Mouse (Mus musculus): ENCODE results near the gene Clic6. TPM values are rescaled to one million over a fixed set of nuclear protein-coding genes. Genes with fewer than 3 reads are reported as not detected.

Clic6 gene
- polyA plus RNA-seq, 1 experiment, result not detected

DNA sequence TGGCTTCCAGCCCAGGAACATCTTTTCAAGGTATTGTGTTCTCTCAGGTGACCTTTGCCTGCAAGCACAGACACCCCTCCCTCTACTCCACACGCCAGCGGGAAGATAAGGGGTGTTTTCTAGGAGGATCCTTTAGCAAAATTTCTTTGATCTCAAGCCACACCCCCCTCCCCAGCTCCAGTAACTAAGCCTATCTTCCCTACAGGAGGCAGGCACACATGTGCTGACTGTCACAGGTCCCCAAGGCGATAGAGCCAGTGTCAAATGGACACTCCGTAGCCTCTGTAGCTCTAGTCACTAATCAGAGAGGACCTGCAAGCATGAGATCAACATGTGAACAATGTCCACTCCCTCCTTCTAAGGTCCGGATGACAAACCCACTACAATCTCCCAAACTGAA, 80.6 kb downstream of the Clic6 start:
- TF ChIP-seq TAL1 (IDR thresholded peaks at IDR 0.05; ENCODE audit: low read length), result no peak
- TF ChIP-seq GATA1 (IDR thresholded peaks at IDR 0.05; ENCODE audit: low read length), result no peak
- H3K9me3 ChIP-seq (ENCODE audit: control insufficient read depth, low read length), result peaks cover 3% of the 10 kb centered on the region
- no peaks in the 10 kb centered on the region for H3K4me1 ChIP-seq (ENCODE audit: control insufficient read depth)
- H3K36me3 ChIP-seq (ENCODE audit: control insufficient read depth), result no peaks in the 10 kb centered on the region
- no peaks in the 10 kb centered on the region; the same call in 1 of the 2 replicates for H3K27me3 ChIP-seq (ENCODE audit: control insufficient read depth)
- no peak overlapping the region for H3K4me3 ChIP-seq (replicated peaks)

DNA sequence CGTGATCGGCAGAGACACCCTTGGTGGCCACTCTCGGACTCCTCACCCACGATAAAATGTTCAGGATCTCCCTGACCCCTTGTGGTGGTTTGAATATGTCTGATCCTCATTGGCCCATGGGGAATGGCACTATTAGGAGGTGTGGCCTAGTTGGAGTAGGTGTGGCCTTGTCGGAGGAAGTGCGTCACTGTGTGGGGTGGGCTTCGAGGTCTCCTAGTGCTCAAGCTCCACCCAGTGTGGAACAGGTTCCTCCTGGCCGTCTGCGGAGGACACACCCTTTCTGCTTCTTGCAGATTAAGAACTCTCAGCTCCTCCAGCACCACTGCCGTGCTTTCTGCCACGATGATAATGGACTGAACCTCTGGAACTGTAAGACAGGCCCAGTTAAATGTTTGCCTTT, 85.7 kb downstream of the Clic6 start:
- Histone ChIP-seq H3K4me3 (replicated peaks) (no peak overlapping the region), H3K9me3 (ENCODE audit: control insufficient read depth, low read length) (peaks cover 8% of the 10 kb centered on the region), H3K4me1 (ENCODE audit: control insufficient read depth) (no peaks in the 10 kb centered on the region), H3K36me3 (ENCODE audit: control insufficient read depth) (no peaks in the 10 kb centered on the region), H3K27me3 (ENCODE audit: control insufficient read depth) (no peaks in the 10 kb centered on the region)
- no peak for TF ChIP-seq TAL1 (IDR thresholded peaks at IDR 0.05; ENCODE audit: low read length)
- no peak for TF ChIP-seq GATA1 (IDR thresholded peaks at IDR 0.05; ENCODE audit: low read length)

DNA sequence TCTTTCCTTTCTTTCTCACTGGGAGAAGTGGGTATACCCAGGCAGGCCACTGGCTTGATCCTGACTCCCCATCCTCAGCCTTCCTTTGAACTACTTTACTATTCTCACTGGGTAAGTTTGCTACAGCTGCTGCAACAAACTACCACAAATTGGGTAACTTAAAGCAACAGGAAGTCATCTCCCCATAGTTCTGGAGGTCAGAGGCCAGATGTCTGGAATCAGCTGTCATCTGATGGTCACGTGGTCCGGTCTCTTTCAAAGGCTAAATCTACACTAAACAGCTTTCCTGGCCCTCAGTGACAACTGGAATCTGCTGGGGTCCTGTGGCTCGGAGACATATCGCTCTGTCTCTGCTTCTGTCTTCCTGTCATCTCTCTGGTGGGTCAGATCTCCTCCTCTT, 87.7 kb downstream of the Clic6 start:
- no peaks in the 10 kb centered on the region for H3K27me3 ChIP-seq (ENCODE audit: control insufficient read depth)
- H3K9me3 ChIP-seq (ENCODE audit: control insufficient read depth, low read length), result peaks cover 8% of the 10 kb centered on the region
- H3K4me3 ChIP-seq (replicated peaks), result no peak overlapping the region
- no peaks in the 10 kb centered on the region for H3K4me1 ChIP-seq (ENCODE audit: control insufficient read depth)
- no peak for TF ChIP-seq GATA1 (IDR thresholded peaks at IDR 0.05; ENCODE audit: low read length)
- TF ChIP-seq TAL1 (IDR thresholded peaks at IDR 0.05; ENCODE audit: low read length), result no peak
- H3K36me3 ChIP-seq (ENCODE audit: control insufficient read depth), result no peaks in the 10 kb centered on the region

- TF ChIP-seq TAL1 (IDR thresholded peaks at IDR 0.05; ENCODE audit: low read length) (no peak), GATA1 (IDR thresholded peaks at IDR 0.05; ENCODE audit: low read length) (no peak)
- Histone ChIP-seq H3K27me3 (ENCODE audit: control insufficient read depth) (no peaks in the 10 kb centered on the region), H3K36me3 (ENCODE audit: control insufficient read depth) (no peaks in the 10 kb centered on the region), H3K4me1 (ENCODE audit: control insufficient read depth) (no peaks in the 10 kb centered on the region), H3K4me3 (replicated peaks) (no peak overlapping the region), H3K9me3 (ENCODE audit: control insufficient read depth, low read length) (peaks cover 8% of the 10 kb centered on the region)
Measured at GRCm38 (mm10) chr16:92575792-92576191, 90.3 kb downstream of the Clic6 start.

DNA sequence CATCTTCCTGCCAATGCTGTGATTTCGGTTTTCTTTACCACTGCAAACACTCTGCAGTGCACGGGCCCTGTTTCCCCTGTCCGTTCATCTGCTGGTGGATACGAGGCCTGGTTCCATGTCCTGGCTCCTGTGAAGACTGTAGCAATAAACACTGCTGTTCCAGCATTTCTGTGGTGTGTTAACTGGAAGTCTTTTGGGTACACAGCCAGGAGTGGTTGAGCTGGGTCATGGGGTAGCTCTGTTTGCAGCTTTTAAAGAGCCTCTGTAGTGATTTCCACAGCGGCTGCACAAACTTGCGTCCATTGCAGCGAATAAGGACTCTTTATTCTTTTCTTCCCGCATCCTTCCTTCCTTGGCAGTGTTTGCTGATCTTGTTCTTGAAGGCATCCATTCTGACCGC, 91.8 kb downstream of the Clic6 start:
- Histone ChIP-seq H3K4me1 (ENCODE audit: control insufficient read depth) (no peaks in the 10 kb centered on the region), H3K27me3 (ENCODE audit: control insufficient read depth) (no peaks in the 10 kb centered on the region), H3K4me3 (replicated peaks) (no peak overlapping the region), H3K9me3 (ENCODE audit: control insufficient read depth, low read length) (no peaks in the 10 kb centered on the region), H3K36me3 (ENCODE audit: control insufficient read depth) (no peaks in the 10 kb centered on the region)
- no peak for TF ChIP-seq GATA1 (IDR thresholded peaks at IDR 0.05; ENCODE audit: low read length)
- TF ChIP-seq TAL1 (IDR thresholded peaks at IDR 0.05; ENCODE audit: low read length), result no peak

DNA sequence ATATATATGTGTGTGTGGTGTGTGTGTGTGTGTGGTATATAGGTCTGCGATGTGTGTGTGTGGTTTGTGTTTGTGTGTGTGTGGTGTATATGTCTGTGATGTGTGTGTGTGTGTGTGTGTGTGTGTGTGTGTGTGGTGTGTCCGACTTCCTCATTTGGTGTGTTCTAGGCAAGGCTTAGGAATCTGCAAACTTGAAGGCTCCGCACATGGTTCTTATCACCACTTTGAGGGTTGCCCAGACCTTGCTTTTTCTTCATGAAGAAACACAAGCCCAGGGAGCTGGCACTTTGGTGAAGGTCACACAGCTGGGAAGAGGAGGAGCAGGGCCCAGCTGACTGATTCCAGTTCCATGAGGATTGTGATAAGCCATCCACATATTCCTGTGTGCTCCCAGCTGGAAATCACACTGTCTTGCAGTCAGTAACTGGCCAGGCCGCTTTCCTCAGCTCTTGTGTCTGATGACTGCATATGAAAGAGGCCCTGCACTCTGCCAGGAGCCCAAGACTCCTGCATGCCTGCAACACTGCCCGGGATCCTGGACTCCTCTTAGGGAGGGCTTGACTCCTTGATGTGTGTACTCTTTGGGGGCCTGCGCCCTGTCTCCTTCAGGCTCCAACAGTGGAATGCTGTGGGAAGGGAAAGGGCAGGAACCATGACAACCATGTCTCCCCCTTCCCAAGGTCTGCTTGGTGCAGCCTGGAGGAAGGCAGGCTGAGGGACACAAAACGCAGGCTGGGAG, 93.5 kb downstream of the Clic6 start:
- TF ChIP-seq GATA1 (IDR thresholded peaks at IDR 0.05; ENCODE audit: low read length) (no peak), TAL1 (IDR thresholded peaks at IDR 0.05; ENCODE audit: low read length) (no peak)
- no peaks in the 10 kb centered on the region for H3K9me3 ChIP-seq (ENCODE audit: control insufficient read depth, low read length)
- no peaks in the 10 kb centered on the region for H3K36me3 ChIP-seq (ENCODE audit: control insufficient read depth)
- H3K4me1 ChIP-seq (ENCODE audit: control insufficient read depth), result no peaks in the 10 kb centered on the region
- H3K4me3 ChIP-seq (replicated peaks), result no peak overlapping the region
- H3K27me3 ChIP-seq (ENCODE audit: control insufficient read depth), result no peaks in the 10 kb centered on the region

DNA sequence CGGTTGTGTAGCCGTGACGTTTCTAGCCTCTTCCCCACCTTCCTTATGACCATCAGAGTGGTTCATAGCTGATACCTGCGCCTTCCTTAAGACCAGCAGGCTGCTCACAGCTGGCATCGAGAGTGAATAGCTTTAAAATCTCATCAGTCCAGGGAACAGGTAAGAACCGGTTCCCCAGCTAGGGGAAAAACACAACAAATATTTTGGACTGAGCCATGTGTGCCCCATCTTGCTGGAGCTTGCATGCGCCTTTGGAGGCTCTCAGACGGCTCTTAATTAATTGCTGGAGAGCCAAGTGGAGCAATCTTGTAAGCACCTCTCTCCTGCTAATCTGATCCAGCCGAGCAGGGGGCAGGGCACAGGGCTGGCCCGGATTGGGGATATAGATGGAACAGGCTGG, 95.4 kb downstream of the Clic6 start:
- H3K27me3 ChIP-seq (ENCODE audit: control insufficient read depth), result no peaks in the 10 kb centered on the region
- H3K4me1 ChIP-seq (ENCODE audit: control insufficient read depth), result no peaks in the 10 kb centered on the region
- no peak overlapping the region for H3K4me3 ChIP-seq (replicated peaks)
- H3K9me3 ChIP-seq (ENCODE audit: control insufficient read depth, low read length), result no peaks in the 10 kb centered on the region
- TF ChIP-seq GATA1 (IDR thresholded peaks at IDR 0.05; ENCODE audit: low read length) (no peak), TAL1 (IDR thresholded peaks at IDR 0.05; ENCODE audit: low read length) (no peak)
- H3K36me3 ChIP-seq (ENCODE audit: control insufficient read depth), result no peaks in the 10 kb centered on the region

GRCm38 (mm10) chr16:92581767-92582166, 96.2 kb downstream of the Clic6 start:
- Histone ChIP-seq H3K27me3 (ENCODE audit: control insufficient read depth) (no peaks in the 10 kb centered on the region), H3K36me3 (ENCODE audit: control insufficient read depth) (no peaks in the 10 kb centered on the region), H3K4me3 (replicated peaks) (no peak overlapping the region), H3K4me1 (ENCODE audit: control insufficient read depth) (no peaks in the 10 kb centered on the region), H3K9me3 (ENCODE audit: control insufficient read depth, low read length) (no peaks in the 10 kb centered on the region)
- TF ChIP-seq TAL1 (IDR thresholded peaks at IDR 0.05; ENCODE audit: low read length) (no peak), GATA1 (IDR thresholded peaks at IDR 0.05; ENCODE audit: low read length) (no peak)

- H3K9me3 ChIP-seq (ENCODE audit: control insufficient read depth, low read length), result no peaks in the 10 kb centered on the region
- H3K27me3 ChIP-seq (ENCODE audit: control insufficient read depth), result no peaks in the 10 kb centered on the region
- H3K4me1 ChIP-seq (ENCODE audit: control insufficient read depth), result no peaks in the 10 kb centered on the region
- no peak overlapping the region for H3K4me3 ChIP-seq (replicated peaks)
- no peaks in the 10 kb centered on the region for H3K36me3 ChIP-seq (ENCODE audit: control insufficient read depth)
- TF ChIP-seq GATA1 (IDR thresholded peaks at IDR 0.05; ENCODE audit: low read length), result no peak
- TF ChIP-seq TAL1 (IDR thresholded peaks at IDR 0.05; ENCODE audit: low read length), result no peak
Measured at GRCm38 (mm10) chr16:92587836-92588235, 102.3 kb downstream of the Clic6 start.

Other genes starting within 250 kb of the Clic6 start
- gene Kcne2, start 193.3 kb upstream of the Clic6 start, polyA plus RNA-seq (2012), result not detected in 2 replicates
- 0.94 and 1.2 TPM in 2 replicates for gene Smim11, start 184.4 kb upstream of the Clic6 start, polyA plus RNA-seq (2012)
- not detected in 2 replicates for gene Fam243, start 164.3 kb upstream of the Clic6 start, polyA plus RNA-seq (2012)
- gene Kcne1, start 126.3 kb upstream of the Clic6 start, polyA plus RNA-seq (2012), result not detected in 2 replicates
- gene Rcan1, start 14.9 kb upstream of the Clic6 start, polyA plus RNA-seq (2012), result 1.4 and 1.7 TPM in 2 replicates